Mouse (Mus musculus): Measurements from ENCODE around the gene Zfhx3. TPM values are rescaled to one million over a fixed set of nuclear protein-coding genes. Genes with fewer than 3 reads are reported as not detected.

Zfhx3 gene
- polyA plus RNA-seq, 1 experiment from 2014 or later: 32.2 TPM

GRCm38 (mm10) chr8:108584662-108584978 is 642.2 kb downstream of the Zfhx3 start:
- Histone ChIP-seq H3K27me3 (ENCODE audit: control insufficient read depth, insufficient read depth, low read length) (no peaks in the 10 kb centered on the region), H3K4me1 (ENCODE audit: control insufficient read depth, insufficient read depth, low read length) (no peaks in the 10 kb centered on the region), H3K27ac (ENCODE audit: low read depth, low read length) (no peak overlapping the region), H3K9ac (replicated peaks; ENCODE audit: low read depth, low read length) (no peak overlapping the region), H3K36me3 (ENCODE audit: control insufficient read depth, insufficient read depth, low read length) (no peaks in the 10 kb centered on the region), H3K4me2 (ENCODE audit: low read depth, low read length) (no peak overlapping the region), H3K4me3 (ENCODE audit: low read depth, low read length) (no peak overlapping the region), H3K9me3 (ENCODE audit: control insufficient read depth, low read length) (no peaks in the 10 kb centered on the region)
- 89% methylated on average over 4 of the region's 4 CpGs for WGBS
- ATAC-seq (ENCODE audit: low read depth): no peak

- no peaks in the 10 kb centered on the region for H3K27me3 ChIP-seq (ENCODE audit: control insufficient read depth, insufficient read depth, low read length)
- H3K9ac ChIP-seq (replicated peaks; ENCODE audit: low read depth, low read length): no peak overlapping the region
- no peaks in the 10 kb centered on the region for H3K36me3 ChIP-seq (ENCODE audit: control insufficient read depth, insufficient read depth, low read length)
- H3K4me2 ChIP-seq (ENCODE audit: low read depth, low read length): no peak overlapping the region
- no peak overlapping the region for H3K4me3 ChIP-seq (ENCODE audit: low read depth, low read length)
- 95% methylated on average over 7 of the region's 7 CpGs for WGBS
- peaks cover 10% of the 10 kb centered on the region; the same call in 1 of the 2 replicates for H3K4me1 ChIP-seq (ENCODE audit: control insufficient read depth, insufficient read depth, low read length)
- H3K27ac ChIP-seq (ENCODE audit: low read depth, low read length): no peak overlapping the region
- no peaks in the 10 kb centered on the region for H3K9me3 ChIP-seq (ENCODE audit: control insufficient read depth, low read length)
- ATAC-seq (ENCODE audit: low read depth): no peak
Measured at GRCm38 (mm10) chr8:108591037-108591436, 648.6 kb downstream of the Zfhx3 start.

- H3K9ac ChIP-seq (replicated peaks; ENCODE audit: low read depth, low read length): no peak overlapping the region
- H3K4me2 ChIP-seq (ENCODE audit: low read depth, low read length): no peak overlapping the region
- WGBS: 95% methylated on average over 11 of the region's 11 CpGs
- no peaks in the 10 kb centered on the region for H3K36me3 ChIP-seq (ENCODE audit: control insufficient read depth, insufficient read depth, low read length)
- no peak overlapping the region for H3K4me3 ChIP-seq (ENCODE audit: low read depth, low read length)
- H3K9me3 ChIP-seq (ENCODE audit: control insufficient read depth, low read length): no peaks in the 10 kb centered on the region
- no peaks in the 10 kb centered on the region for H3K27me3 ChIP-seq (ENCODE audit: control insufficient read depth, insufficient read depth, low read length)
- H3K4me1 ChIP-seq (ENCODE audit: control insufficient read depth, insufficient read depth, low read length): peaks cover 10% of the 10 kb centered on the region; the same call in 1 of the 2 replicates
- no peak overlapping the region for H3K27ac ChIP-seq (ENCODE audit: low read depth, low read length)
- no peak for ATAC-seq (ENCODE audit: low read depth)
Measured at GRCm38 (mm10) chr8:108592028-108592724, 649.7 kb downstream of the Zfhx3 start.

GRCm38 (mm10) chr8:108592990-108593589 is 650.6 kb downstream of the Zfhx3 start:
- no peak for ATAC-seq (ENCODE audit: low read depth)
- H3K27ac ChIP-seq (ENCODE audit: low read depth, low read length): no peak overlapping the region
- no peaks in the 10 kb centered on the region for H3K36me3 ChIP-seq (ENCODE audit: control insufficient read depth, insufficient read depth, low read length)
- H3K9me3 ChIP-seq (ENCODE audit: control insufficient read depth, low read length): no peaks in the 10 kb centered on the region
- no peak overlapping the region for H3K4me3 ChIP-seq (ENCODE audit: low read depth, low read length)
- H3K4me2 ChIP-seq (ENCODE audit: low read depth, low read length): no peak overlapping the region
- no peak overlapping the region for H3K9ac ChIP-seq (replicated peaks; ENCODE audit: low read depth, low read length)
- 45% methylated on average over 13 of the region's 13 CpGs for WGBS
- peaks cover 10% of the 10 kb centered on the region; the same call in 1 of the 2 replicates for H3K4me1 ChIP-seq (ENCODE audit: control insufficient read depth, insufficient read depth, low read length)
- H3K27me3 ChIP-seq (ENCODE audit: control insufficient read depth, insufficient read depth, low read length): no peaks in the 10 kb centered on the region

GRCm38 (mm10) chr8:108593891-108594290 is 651.4 kb downstream of the Zfhx3 start:
- Histone ChIP-seq H3K9ac (replicated peaks; ENCODE audit: low read depth, low read length) (no peak overlapping the region), H3K4me1 (ENCODE audit: control insufficient read depth, insufficient read depth, low read length) (peaks cover 10% of the 10 kb centered on the region; the same call in 1 of the 2 replicates), H3K27ac (ENCODE audit: low read depth, low read length) (no peak overlapping the region), H3K4me3 (ENCODE audit: low read depth, low read length) (no peak overlapping the region), H3K36me3 (ENCODE audit: control insufficient read depth, insufficient read depth, low read length) (no peaks in the 10 kb centered on the region), H3K4me2 (ENCODE audit: low read depth, low read length) (no peak overlapping the region), H3K27me3 (ENCODE audit: control insufficient read depth, insufficient read depth, low read length) (no peaks in the 10 kb centered on the region), H3K9me3 (ENCODE audit: control insufficient read depth, low read length) (no peaks in the 10 kb centered on the region)
- no peak for ATAC-seq (ENCODE audit: low read depth)
- 35% methylated on average over 9 of the region's 9 CpGs for WGBS

- WGBS: 26% methylated on average over 9 of the region's 9 CpGs
- no peak overlapping the region for H3K27ac ChIP-seq (ENCODE audit: low read depth, low read length)
Measured at GRCm38 (mm10) chr8:108594361-108595060, 652.1 kb downstream of the Zfhx3 start.

GRCm38 (mm10) chr8:108595061-108595419 is 652.6 kb downstream of the Zfhx3 start:
- ATAC-seq (ENCODE audit: low read depth): peak; percentile 56
- H3K27ac ChIP-seq (ENCODE audit: low read depth, low read length): no peak overlapping the region
- H3K4me3 ChIP-seq (ENCODE audit: low read depth, low read length): no peak overlapping the region
- H3K4me1 ChIP-seq (ENCODE audit: control insufficient read depth, insufficient read depth, low read length): peaks cover 10% of the 10 kb centered on the region; the same call in 1 of the 2 replicates
- H3K36me3 ChIP-seq (ENCODE audit: control insufficient read depth, insufficient read depth, low read length): no peaks in the 10 kb centered on the region
- no peak overlapping the region for H3K4me2 ChIP-seq (ENCODE audit: low read depth, low read length)
- H3K27me3 ChIP-seq (ENCODE audit: control insufficient read depth, insufficient read depth, low read length): no peaks in the 10 kb centered on the region
- no peaks in the 10 kb centered on the region for H3K9me3 ChIP-seq (ENCODE audit: control insufficient read depth, low read length)
- 40% methylated on average over 9 of the region's 9 CpGs for WGBS
- H3K9ac ChIP-seq (replicated peaks; ENCODE audit: low read depth, low read length): no peak overlapping the region

More at GRCm38 (mm10) chr8:108594361-108595060, 652.1 kb downstream of the Zfhx3 start:
- Histone ChIP-seq H3K27me3 (ENCODE audit: control insufficient read depth, insufficient read depth, low read length) (no peaks in the 10 kb centered on the region), H3K4me1 (ENCODE audit: control insufficient read depth, insufficient read depth, low read length) (peaks cover 10% of the 10 kb centered on the region; the same call in 1 of the 2 replicates), H3K4me3 (ENCODE audit: low read depth, low read length) (no peak overlapping the region), H3K36me3 (ENCODE audit: control insufficient read depth, insufficient read depth, low read length) (no peaks in the 10 kb centered on the region), H3K9me3 (ENCODE audit: control insufficient read depth, low read length) (no peaks in the 10 kb centered on the region), H3K4me2 (ENCODE audit: low read depth, low read length) (no peak overlapping the region), H3K9ac (replicated peaks; ENCODE audit: low read depth, low read length) (no peak overlapping the region)
- no peak for ATAC-seq (ENCODE audit: low read depth)

- Histone ChIP-seq H3K4me1 (ENCODE audit: control insufficient read depth, insufficient read depth, low read length) (peaks cover 10% of the 10 kb centered on the region; the same call in 1 of the 2 replicates), H3K27me3 (ENCODE audit: control insufficient read depth, insufficient read depth, low read length) (no peaks in the 10 kb centered on the region), H3K36me3 (ENCODE audit: control insufficient read depth, insufficient read depth, low read length) (no peaks in the 10 kb centered on the region), H3K4me3 (ENCODE audit: low read depth, low read length) (no peak overlapping the region), H3K9ac (replicated peaks; ENCODE audit: low read depth, low read length) (no peak overlapping the region), H3K9me3 (ENCODE audit: control insufficient read depth, low read length) (no peaks in the 10 kb centered on the region), H3K27ac (ENCODE audit: low read depth, low read length) (no peak overlapping the region), H3K4me2 (ENCODE audit: low read depth, low read length) (no peak overlapping the region)
- ATAC-seq (ENCODE audit: low read depth): no peak
- WGBS: 83% methylated on average over 19 of the region's 19 CpGs
Measured at GRCm38 (mm10) chr8:108595721-108596495, 653.5 kb downstream of the Zfhx3 start.

Data from neural tube, embryonic 14.5 days (tissue).